Mouse (Mus musculus) induced T-regulatory cell, adult 2 months (primary cell): Measurements from ENCODE around the gene Cyba.

ENCODE experiments used
- DNase-seq: peaks from one replicate; pipeline ENCODE4 v3.0.0-alpha.2; 2012; ENCODE audit warnings: low read depth

Cyba gene

DNA sequence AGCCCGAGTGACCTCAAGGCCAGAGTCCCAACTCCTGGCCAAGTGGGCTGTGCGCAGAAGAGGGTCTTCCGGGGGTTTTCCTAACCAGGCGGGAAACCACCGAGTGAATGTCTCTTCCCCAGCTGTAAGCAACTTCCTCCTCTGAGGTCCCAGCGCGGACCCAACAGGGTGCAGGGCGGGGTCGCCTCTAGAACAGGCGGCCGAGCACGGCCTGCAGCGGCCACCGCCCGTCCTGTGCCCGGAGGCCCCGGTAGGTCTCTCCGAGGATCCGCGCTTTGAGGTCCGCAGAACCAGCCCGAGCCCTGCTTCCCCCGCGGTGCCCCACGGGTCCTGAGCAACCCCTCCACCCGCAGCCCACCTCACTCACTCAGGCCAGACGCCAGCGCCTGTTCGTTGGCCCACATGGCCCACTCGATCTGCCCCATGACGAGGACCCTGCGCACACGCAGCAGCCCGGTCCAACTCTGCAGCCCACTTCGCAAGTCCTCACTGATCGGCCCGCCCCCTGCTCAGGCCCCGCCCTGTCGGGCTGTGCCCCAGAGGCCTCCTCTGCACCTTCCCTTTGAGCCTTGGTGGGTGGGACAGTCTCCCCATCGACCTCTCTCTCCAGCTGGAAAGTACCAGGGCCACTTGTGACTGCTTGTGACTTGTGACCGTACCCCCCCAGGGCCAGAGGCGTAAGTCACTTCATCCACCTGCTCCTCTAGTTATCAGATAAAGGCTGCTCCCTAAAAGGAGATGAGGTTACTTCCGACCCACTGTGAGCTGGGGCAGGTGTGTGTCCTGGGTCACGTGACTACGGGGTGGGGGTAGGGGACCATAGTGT, at the start of gene Cyba:
TSS of gene Cyba (minus strand) at position 488 of the 826 bp plus-strand sequence.
- DNase-seq: peak; percentile 92

DNA sequence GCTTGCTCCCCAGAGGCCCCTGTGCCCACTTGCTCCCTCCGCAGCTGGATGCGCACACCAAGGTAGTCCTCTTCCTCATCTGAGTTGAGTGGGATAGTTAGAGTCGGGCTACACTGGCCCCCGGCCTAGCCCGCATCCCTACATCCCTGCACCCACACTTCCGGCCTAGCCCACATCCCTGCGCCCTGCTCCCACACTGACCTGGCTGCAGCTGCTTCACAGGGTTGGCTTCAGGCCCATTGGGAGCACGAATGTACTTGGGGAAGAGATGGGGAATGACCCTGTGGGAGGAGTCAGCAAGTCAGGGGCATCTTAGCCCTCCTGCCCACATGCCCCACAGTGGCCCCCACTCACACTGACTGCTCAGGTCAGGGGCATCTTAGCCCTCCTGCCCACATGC, 49.7 kb upstream of the Cyba start:
- DNase-seq: no peak

DNA sequence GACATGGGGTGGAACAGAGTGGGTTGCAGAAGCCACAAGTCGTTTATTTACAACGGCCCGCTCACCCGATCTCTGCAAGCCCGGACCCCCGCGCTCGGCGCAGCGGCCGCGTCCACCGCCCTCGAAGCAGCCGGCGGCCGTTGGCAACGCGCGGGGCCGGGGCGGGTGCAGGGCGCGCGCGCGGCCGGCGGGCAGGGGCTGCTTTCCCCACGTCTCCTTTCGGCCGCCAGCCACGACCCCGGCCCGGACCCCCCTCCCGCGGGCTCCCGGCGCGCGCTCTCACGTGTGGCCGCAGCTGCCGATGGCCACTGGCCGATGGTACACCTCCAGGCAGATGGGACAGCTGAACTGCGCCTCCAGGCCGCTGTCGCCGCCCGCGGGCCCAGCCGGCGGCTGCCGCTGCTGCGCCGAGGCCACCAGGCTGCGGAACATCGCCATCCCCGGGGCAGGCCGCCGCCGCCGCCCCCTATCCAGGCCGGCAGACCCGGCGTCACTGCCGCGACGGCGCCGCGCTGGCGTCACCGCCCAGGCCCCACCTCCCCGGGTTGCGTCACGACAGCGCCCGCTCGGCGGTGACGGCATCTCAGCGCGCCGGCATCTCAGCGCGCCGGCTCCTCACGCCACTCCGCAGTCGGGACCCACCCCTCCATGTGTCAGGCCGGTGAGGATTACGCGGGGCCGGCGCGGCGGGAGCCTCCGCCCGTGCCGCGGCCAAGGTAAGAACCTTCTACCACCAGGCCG, 43.0 kb upstream of the Cyba start, which contains the start of the genes Rnf166 and Ctu2:
TSS of gene Rnf166 (minus strand) at position 485 of the 741 bp plus-strand sequence.
TSS of gene Ctu2 (plus strand) at position 564 of the 741 bp plus-strand sequence.
- DNase-seq: peak; percentile 94

DNA sequence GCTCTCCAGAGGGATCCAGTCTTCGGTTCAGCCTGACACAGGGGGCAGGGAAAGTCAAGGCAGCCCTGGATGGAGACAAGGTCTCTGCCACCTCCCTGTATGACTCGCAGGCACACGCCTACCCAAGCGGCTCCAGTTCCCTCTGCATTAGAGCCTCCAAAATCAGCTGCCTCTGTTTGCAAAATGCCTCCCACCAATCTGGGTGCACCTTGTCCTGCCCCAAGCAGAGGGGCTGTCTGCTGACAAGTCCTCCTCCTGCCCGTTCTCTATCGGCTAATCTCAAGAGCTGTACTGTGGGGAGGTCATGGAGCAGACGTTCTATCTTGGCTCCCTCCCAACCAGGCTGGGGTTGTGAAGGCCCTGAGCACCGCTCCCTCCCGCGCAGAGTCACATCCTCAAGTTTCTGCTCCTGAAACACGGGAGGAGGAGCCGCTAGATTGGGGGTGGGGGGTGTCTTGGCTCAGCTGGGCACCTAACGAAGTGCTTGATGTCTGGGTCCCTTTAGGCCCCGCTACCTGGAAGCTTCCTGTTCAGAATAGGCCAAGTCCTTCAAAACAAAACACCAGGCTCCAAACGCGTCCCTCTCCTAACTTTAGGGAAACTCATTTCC, 42.3 kb upstream of the Cyba start:
- peak; percentile 67 for DNase-seq

DNA sequence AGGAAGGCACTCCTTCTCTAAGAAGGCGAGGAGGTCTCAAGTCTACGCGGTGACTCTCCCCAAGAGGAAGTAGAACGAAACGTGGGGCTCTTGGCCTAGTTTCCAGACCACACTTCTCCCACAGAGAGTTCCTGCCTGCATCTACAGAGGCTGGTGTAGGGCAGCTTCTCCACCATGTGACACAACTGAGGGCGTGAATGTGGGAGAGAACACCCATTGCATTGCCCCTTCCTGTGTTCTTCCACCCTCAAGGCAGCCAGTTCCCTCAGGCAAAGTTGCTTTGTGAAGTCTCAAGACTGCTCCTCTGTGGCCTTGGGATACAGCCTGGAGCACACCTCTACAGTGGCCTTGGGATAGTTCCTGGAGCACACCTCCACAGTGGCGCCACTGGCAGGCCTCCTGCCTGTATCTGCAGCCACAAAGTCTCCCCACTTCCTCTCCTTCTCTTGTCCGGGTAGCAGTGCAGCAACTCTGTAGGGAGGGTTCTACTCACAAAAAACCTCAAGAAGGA, 41.2 kb upstream of the Cyba start:
- DNase-seq: peak; percentile 73

DNA sequence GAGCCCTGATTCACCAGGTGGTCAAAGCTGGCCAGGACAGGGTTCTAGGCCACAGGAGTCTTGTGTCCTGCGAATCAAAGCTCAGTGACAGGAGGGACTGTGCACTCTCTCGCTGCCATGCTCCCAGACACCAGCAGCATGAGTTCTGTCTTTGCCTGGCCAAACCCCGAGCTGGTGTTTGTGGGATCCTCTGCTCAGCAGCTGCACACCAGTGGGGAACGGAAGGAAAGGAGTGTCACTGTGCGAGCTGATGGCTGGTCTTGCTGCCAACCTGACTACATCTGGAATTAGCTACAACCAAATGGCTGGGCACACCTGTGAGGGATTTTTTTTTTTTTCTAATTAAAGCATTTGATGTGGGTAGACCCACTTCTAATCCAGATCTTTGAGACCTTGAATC, 38.0 kb upstream of the Cyba start:
- no peak for DNase-seq

DNA sequence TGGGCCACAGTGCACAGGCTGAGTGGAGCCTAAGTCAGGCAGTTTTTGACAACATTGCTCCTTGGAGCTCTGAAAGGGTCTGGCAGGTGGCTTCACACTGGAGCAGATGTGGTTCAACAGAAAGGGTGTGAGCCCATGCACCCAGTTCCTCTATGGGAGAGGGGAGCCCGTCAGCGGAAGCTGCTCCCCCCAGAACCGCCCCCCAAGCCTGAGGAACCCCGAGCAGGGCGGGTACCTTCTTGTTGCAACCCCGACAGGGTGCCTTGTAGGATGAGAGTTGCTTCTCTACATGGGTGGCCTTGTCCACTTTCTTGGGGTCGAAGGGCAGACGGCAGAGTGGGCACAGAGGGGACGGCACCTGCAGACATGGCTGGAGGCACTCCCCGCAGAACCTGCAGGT, 37.2 kb upstream of the Cyba start:
- DNase-seq: no peak

DNA sequence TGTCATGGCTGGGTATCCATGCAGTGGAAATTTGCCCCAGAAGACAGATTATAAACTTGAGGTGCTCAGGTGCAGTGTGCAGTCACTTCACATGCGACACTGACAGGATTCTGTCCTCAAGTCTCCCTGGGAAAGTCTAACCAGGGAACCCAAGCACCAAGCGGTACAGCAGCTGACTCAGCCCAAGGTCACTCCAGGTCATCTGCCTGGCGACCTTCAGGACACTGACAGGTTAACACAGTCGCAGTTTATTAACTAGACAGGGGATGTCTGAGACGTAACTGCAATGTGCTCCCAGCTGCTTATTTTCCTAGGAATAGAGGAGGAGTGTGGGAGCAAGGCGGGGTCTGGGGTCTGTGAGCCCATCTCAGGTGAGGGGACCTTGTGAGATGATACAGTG, 36.7 kb upstream of the Cyba start:
- no peak for DNase-seq

DNA sequence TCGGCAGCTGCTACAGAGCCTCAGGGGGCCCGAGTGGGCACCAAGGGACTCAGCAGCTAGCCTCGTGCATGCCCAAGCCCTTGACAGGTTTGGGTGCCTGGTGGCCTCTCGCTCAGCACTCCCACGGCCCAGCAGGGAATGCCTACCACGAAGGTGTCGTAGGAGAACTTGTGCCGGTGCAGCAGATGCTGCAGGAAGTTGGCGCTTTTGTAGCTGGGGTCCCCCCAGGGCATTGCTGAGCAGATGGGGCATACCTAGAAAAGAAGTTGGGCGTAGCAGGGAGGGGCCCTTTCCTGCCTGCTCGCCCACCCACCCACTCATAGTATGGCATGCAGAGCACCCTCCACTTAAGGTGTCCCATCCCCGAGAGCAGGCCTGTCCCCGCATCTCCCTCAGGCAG, 35.1 kb upstream of the Cyba start:
- no peak for DNase-seq

DNA sequence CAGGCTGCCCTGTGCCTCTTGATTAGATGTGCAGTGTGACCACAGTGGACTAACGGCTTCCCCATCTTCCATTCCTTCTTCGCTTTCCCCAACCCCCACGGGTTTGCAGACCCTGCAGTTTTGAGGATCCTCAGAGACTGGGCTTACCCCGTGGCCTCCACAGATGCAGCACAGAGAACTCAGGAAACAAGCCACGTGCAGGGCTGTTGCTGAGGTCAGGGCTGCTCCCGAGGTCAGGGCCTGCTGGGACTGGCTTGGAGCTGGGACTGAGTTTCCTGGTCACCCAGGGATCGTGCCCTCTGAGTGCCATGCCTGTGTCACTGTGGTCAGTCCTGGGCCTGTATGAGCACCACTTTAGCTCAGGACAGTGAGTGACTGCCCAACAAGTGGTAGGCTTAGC, 32.3 kb upstream of the Cyba start:
- DNase-seq: no peak

DNA sequence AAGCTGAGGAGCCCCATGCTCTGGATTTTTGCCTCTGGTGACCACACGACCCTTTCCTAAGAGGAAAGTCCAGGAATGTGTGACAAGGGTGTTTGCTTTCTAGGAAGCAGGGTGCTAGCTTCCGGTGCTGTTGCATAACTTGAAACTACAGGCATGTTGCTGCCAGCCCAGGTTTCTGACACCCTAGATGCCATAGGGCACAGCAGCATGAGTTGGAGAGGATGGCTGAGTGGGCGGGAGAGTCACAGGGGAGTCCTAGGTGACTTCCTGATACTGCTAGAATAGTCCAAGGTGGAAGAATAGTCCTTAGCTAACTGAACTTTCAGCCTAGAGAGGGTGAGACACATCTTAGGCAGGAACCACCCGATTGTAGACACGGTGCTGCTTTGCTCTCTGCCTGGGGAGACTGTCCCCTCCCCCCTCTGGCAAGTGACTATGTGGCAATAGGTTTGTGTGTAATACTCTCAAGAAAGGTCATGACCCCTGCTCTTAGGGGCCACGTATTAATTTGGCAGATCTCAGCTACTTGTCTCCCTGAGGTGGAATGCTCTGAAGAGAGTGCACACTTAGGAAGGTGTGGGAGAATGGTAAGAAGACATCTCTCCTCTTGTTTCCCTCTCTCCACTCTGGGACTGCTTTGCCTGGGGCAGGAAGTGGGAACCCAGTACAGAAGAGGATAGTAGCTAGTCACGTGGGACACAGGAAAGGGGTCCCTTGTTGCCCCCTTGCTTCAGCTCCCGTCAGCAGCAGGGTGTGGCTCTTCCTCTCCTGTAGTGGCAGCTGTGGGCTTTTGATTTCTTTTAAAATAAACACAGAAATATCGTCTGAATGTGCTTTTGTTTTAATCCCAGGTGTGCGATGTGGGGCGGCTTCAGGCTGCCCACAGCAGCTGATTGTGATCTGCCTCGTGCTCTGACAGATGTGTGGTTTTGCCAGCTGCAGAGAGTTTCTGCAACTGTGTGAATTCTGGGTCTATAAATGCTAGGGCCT, 31.2 kb upstream of the Cyba start:
- DNase-seq: peak; percentile 75

DNA sequence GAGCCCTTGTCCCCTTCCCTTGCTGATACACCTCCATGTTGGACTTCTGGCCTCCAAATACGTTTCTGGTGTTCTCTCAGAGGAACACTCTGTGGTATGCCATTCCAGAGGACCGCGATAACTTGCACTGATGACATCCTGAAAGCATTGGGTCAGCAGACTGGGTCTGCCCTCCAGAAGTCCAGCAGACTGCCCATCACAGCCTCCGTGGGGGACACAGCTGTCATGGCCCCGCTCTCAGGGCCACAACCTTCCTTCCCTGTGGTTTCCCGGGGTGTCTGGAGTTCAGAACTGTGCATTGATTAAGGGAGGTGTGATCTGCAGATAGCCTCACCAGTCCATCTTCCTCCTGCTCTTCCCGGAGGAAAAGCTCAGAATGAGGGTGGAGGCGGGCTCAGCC, 29.8 kb upstream of the Cyba start:
- no peak for DNase-seq

DNA sequence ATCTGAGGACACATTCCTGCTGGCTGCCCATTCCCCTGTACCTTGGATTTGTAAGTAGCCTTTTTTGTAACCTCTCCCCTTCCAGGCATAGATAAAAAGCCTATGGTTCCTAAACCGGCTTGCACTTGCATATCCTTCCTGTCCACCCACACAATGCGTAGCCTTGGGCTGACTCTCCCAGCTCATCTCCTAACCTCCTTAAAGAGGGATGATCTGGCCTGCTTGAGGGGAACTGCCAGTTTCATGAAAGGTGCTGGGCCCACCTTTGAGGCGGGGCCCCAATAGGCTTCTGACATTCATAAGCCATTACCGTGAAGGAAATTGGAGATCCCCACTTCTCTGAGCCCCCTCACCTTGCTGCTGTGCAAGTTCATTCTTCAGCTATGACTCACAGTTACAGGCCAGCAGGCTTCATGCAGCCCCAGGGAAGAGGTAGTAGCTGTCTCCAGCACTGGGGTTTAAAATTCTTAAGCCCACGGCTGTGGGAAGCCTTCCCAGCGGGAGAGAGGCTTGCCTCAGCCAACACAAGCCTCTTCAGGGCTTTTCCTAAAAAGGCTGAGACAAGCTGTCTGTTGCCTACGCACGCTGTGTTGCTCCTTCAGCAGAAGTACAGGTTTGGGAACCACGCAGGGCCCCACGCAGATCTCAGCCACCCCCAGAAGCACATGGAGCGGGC, 28.9 kb upstream of the Cyba start:
- DNase-seq: peak; percentile 65

DNA sequence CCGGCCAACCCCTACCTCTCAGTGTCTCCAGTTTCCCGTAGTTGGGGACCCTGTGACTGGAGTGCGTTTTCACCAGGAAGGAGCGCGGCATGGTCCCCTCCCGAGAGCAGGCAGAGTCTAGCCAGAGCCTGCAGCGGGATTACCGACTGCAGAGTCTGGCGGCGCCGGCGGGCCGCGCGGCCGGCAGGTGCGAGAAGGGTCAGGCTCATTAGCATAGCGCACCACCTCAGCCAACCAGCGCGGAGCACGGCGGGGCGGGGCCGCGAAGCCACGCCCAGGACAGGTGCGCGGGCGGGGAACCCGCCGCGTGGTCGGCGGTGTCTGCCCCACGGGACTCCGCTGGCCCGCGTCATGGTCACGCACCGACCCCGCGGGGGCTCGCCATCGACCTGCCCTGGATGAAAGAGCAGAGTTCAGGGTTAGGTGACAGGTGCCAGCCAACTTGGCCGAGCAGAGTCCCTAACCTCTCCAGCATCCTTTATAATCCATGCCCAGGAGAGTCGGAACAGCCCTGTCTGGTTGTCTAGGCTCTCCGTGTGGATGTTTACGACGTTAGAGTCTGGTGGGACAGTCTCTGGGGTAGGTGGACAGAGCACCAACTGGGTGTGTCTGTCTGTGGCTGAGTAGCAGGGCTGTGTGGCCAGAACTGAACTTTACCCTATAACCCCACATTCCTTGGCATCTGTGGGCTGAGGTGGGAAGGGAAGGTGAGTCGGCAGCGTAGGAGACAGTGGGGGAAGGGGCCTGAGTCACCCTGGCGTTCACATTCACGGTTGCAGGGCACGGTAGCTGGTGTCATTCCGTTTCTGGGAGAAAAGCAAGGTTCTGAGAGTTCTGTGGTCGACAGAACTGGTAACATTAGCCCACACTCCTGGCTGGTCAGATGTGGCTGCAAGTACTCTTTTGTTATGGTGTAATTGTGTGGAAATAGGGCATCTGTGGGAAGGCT, 28.1 kb upstream of the Cyba start, which contains the start of gene Snai3:
TSS of gene Snai3 (minus strand) at position 210 of the 949 bp plus-strand sequence.
- peak; percentile 83 for DNase-seq

DNA sequence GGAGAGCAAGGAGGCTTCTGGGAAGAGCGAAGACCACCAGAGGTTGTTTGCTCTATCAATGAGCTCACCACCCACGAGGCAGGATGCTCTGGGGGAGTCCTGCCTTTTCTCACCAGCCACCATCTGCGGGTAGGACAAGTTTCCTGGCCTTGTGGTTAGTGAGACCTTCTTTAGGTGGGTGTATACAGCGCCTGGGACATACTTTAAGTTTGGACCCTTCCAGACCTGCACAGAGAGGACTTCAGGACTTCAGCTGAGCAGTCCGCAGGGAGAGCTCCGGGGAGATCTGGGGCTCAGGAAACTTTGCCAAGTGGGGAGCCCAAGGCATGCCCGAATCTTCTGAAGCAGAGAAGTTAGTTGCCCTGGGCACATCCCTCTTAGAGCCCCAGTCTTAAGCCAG, 27.3 kb upstream of the Cyba start:
- peak; percentile 69 for DNase-seq

DNA sequence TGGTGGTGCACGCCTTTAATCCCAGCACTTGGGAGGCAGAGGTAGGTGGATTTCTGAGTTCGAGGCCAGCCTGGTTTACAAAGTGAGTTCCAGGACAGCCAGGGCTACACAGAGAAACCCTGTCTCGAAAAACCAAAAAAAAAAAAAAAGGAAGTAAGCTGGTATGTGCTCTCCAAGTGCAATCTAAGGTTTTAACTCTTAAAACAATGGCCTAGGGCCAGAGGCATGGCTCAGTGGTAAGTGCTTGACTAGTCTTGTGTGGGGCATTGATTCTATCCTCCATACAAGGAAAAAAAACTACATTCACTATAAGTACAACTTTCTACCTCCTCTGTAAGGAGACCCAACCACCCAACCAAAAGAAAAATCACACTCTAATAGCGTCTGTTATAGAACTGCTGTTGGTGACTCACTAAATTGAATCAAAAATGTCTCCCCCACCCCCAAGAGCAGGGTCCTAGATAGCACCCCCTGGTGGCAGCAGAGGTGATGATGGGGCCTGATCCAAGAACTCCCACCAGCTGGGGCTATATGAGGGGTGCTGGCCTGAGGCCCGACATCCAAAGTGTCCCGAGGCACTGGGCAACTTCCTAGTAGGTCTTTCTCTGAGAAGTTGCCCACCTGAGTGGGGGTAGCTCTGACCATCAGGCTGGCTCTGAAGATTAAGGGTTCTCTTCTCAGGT, 26.6 kb upstream of the Cyba start:
- peak; percentile 73 for DNase-seq

DNA sequence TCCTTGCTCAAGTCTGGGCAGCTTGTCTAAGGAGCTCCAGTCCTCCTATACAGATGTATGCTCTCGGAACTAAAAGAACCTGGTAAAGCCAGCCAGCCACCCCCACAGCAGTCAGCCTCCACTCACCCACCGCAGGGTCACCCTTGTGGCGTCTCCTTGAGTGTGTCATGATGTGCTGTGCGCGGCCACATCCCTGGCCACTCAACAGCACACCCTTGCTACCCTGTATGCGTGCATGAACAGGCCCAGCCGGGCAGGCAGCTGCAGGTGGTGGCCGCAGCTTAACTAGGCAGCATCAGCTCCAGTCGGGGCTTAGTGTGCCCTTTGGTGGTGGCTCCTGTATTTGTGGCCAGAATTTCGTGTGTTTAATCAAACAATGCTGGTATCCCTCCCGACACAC, 24.4 kb upstream of the Cyba start:
- no peak for DNase-seq

DNA sequence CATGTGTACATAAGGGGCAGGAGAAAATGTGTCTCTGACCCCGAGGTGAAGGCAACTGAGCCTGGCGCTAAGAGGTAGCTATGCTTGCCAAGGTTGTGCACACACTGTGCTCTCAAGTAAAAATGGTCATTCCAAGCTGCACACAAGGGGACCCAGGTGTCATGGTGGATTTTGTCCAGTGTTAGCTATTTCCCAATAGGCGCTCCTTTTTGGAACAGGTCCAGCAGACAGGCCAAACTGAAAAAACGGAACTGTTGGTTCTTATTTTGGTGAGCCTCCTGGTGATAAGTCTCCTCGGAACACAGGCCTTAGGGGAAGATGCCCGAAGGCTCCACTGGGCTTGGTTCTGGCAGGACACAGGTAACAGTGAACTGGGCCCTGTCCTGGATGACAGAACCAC, 21.7 kb upstream of the Cyba start:
- DNase-seq: no peak

DNA sequence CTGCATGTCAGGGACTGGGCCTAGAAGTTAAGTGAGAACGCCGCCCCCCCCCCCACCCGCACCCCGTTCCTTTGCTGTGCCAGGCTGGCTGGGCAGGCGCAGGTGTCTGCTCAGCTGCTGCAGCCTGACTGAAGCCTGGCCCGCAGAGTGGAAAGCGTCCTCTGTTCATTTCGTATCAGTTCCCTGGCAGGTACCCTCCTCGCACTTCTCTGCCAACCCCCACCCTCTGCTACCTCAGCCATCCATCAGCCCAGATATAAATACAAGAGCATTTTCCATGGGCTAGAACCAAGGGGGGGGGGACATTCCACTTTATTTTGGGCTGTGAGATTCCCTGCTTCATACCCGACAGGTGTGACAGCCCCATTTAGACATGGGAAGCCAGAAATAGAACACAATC, 19.4 kb upstream of the Cyba start:
- DNase-seq: no peak
